Mouse (Mus musculus) CD4-positive naive resting alpha-beta T cell, adult 76 days (primary cell): Measurements from ENCODE around the gene Gm10486. TPM values are rescaled to one million over a fixed set of nuclear protein-coding genes. Genes with fewer than 3 reads are reported as not detected.

ENCODE experiments used
- total RNA-seq: library from RNA; stranded (reverse); gene quantifications from one replicate; pipeline ENCODE4 v1.2.4, GENCODE M21; 2023

Gm10486 gene
- not detected for total RNA-seq

GRCm38 (mm10) chrX:35067084-35067483 is at the start of gene Gm10486:
Gene Gm10486 (plus strand): TSS chrX:35067384.

